Mouse (Mus musculus): ENCODE results near the gene Col4a1.

DNA sequence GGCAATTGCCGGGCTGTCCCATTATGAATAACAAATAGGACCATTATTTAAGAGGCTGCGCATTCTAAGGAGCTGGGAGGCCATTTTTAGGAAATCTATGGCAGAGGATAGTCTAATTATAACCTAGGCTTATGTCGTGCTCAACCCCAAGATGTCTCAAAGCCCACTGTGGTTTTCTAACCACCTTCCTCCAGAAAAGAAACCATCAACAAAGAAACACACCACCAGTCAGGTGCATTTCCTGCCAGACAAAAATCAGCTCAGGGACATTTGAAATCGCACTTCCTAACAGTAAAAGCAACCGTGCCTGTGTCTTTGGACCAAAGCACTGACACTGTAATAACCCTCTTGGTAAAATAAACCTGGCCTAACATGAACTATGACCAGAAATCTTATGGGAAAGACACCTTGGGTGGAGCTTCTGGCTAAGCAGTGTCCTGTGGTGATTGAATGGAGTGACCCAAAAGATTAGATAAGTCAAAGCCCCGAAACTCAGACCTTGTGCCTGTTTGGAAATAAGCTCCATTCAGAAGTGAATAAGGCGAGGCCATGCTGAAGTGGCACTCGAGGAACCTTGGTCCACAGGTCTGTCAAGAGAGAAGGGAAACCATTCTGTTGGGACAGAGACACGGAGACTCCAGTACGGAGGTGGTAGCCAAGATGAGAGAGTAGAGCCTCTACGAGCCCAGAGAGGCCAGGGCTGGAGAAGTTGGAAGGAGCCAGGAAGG, 131.0 kb downstream of the Col4a1 start:
- TF ChIP-seq CTCF (IDR thresholded peaks at IDR 0.05; ENCODE audit: extremely low read depth, insufficient read depth, insufficient read length, insufficient replicate concordance) (no peak), POLR2A (IDR thresholded peaks at IDR 0.05; ENCODE audit: low read depth, low read length) (no peak)
